Mouse (Mus musculus) thymus, adult 2 months (tissue): ENCODE measurements around the gene Dtymk. TPM values are rescaled to one million over a fixed set of nuclear protein-coding genes. Genes with fewer than 3 reads are reported as not detected.
"Not testable (repeated sequence)": the region's sequence is repeated elsewhere in the genome, so short reads cannot be mapped to it uniquely, and the experiment has no call there.

ENCODE experiments used
- DNase-seq: peaks from one replicate; pipeline ENCODE4 v3.0.0; 2021
- H3K27ac ChIP-seq: fragments of 200-500 bp; 2 replicates; pipeline ENCODE4 v1.5.1; 2012; ENCODE audit warnings: low read length, control low read depth; ENCODE audit not compliant: control insufficient read depth, insufficient read depth
- H3K27me3 ChIP-seq: fragments of 200-500 bp; 2 replicates; pipeline ENCODE4 v1.6.1; 2012; ENCODE audit warnings: mild to moderate bottlenecking, low read length, moderate library complexity, mixed read lengths; ENCODE audit not compliant: control insufficient read depth, insufficient read depth
- H3K36me3 ChIP-seq: fragments of 200-500 bp; 2 replicates; pipeline ENCODE4 v1.6.1; 2012; ENCODE audit warnings: mild to moderate bottlenecking, low read length, moderate library complexity; ENCODE audit not compliant: control insufficient read depth, insufficient read depth
- H3K4me1 ChIP-seq: fragments of 200-500 bp; replicated peaks from 2 replicates; pipeline ENCODE4 v1.6.1; 2012; ENCODE audit warnings: low read length; ENCODE audit not compliant: control insufficient read depth, insufficient read depth
- H3K4me3 ChIP-seq: fragments of 200-500 bp; 2 replicates; pipeline ENCODE4 v1.5.1; 2012; ENCODE audit warnings: mild to moderate bottlenecking, low read length, control low read depth, moderate library complexity; ENCODE audit not compliant: control insufficient read depth, insufficient read depth
- CTCF ChIP-seq: fragments of 200-500 bp; IDR thresholded peaks from 2 replicates; pipeline ENCODE4 v1.5.1; 2012; ENCODE audit warnings: mild to moderate bottlenecking, control low read depth, low read length, moderate library complexity, borderline replicate concordance; ENCODE audit not compliant: control insufficient read depth, poor library complexity, insufficient read depth; ENCODE audit errors: extremely low read depth
- POLR2A ChIP-seq: fragments of 200-500 bp; IDR thresholded peaks from 2 replicates; pipeline ENCODE4 v1.6.1; 2012; ENCODE audit warnings: mild to moderate bottlenecking, low read length, control low read depth, moderate library complexity; ENCODE audit not compliant: control insufficient read depth, poor library complexity, insufficient read depth; ENCODE audit errors: extremely low read depth
- WGBS: fragments of 180-500 bp; shearing (Covaris S2); methylation state at CpG from one replicate; pipeline ENCODE4 v1.1.7; 2018; 5-methylcytosine and 5-hydroxymethylcytosine counted together
- polyA plus RNA-seq: library from polyadenylated mRNA; depleted of rRNA; stranded (reverse); fragments of >200 nt; gene quantifications from 2 replicates; pipeline ENCODE4 v1.2.3, GENCODE M21; 2012; rRNA removed

The Dtymk gene
- polyA plus RNA-seq: 146 and 149 TPM in 2 replicates

- Histone ChIP-seq H3K27ac (peak within 1 kb of the TSS; percentile 91), H3K27me3 (no peaks in the 10 kb centered on the region), H3K4me1 (peaks cover 20% of the 10 kb centered on the region), H3K4me3 (peak within 1 kb of the TSS; percentile 95), H3K36me3 (peaks cover 6% of the 10 kb centered on the region; the same call in 1 of the 2 replicates)
- WGBS: 0% methylated on average over 42 of the region's 42 CpGs
- TF ChIP-seq POLR2A (peak; percentile 50), CTCF (peak; percentile 29; the same call in 1 of the 2 replicates)
- DNase-seq: peak; percentile 93
Measured at GRCm38 (mm10) chr1:93801741-93802238, at the start of gene Dtymk. TSS of gene Dtymk (minus strand) at chr1:93801934.

GRCm38 (mm10) chr1:93845766-93846366 is 44.1 kb upstream of the Dtymk start:
- not testable (repeated sequence) for H3K36me3 ChIP-seq, H3K27me3 ChIP-seq, H3K4me3 ChIP-seq, H3K27ac ChIP-seq, DNase-seq, H3K4me1 ChIP-seq
- WGBS: 90% methylated on average over 3 of the region's 3 CpGs

- 94% methylated on average over 8 of the region's 8 CpGs for WGBS
- H3K27me3 ChIP-seq, H3K36me3 ChIP-seq, DNase-seq, H3K4me1 ChIP-seq, H3K27ac ChIP-seq, H3K4me3 ChIP-seq: not testable (repeated sequence)
Measured at GRCm38 (mm10) chr1:93838569-93838968, 36.8 kb upstream of the Dtymk start.

DNA sequence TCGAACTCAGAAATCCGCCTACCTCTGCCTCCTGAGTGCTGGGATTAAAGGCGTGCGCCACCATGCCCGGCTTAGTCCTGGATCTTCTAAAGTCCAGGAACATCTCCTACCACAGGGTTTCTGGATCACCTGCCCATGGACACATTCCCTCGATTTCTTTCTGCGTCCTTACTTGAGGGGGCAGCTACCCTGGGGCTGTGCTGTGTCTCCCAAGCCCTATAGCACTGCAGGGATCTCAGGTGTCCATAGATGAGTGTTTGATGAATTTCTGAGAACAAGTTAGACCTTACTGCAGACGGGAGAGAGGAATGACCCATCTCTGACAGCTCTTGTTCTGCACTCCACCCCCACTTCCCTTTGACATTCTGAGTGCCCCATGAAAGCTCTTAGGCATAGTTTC is 35.6 kb upstream of the Dtymk start:
- no peak for TF ChIP-seq POLR2A
- no peak for TF ChIP-seq CTCF
- H3K4me3 ChIP-seq: no peak overlapping the region
- no peaks in the 10 kb centered on the region for H3K27me3 ChIP-seq
- peaks cover 6% of the 10 kb centered on the region; the same call in 1 of the 2 replicates for H3K36me3 ChIP-seq
- no peaks in the 10 kb centered on the region for H3K4me1 ChIP-seq
- no peak overlapping the region for H3K27ac ChIP-seq
- 98% methylated on average over 8 of the region's 8 CpGs for WGBS
- DNase-seq: no peak

DNA sequence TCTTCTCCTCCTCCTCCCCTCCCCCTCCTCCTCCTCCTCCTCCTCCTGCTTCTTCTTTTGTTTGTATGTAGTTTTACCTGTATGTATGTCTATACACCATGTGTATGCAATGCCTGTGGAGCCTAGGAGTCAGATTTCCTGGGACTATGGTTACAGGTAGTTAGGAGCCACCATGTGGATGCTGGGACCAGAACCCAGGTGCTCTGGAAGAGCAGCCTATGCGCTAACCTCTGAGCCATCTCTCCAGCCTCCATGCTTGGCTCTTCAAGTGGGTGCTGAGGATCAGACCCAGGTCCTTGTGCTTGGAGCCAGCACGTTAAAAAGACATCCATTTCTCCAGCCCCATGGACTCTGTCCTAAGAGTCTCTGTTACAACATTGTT is 34.8 kb upstream of the Dtymk start:
- H3K4me3 ChIP-seq: no peak overlapping the region

DNA sequence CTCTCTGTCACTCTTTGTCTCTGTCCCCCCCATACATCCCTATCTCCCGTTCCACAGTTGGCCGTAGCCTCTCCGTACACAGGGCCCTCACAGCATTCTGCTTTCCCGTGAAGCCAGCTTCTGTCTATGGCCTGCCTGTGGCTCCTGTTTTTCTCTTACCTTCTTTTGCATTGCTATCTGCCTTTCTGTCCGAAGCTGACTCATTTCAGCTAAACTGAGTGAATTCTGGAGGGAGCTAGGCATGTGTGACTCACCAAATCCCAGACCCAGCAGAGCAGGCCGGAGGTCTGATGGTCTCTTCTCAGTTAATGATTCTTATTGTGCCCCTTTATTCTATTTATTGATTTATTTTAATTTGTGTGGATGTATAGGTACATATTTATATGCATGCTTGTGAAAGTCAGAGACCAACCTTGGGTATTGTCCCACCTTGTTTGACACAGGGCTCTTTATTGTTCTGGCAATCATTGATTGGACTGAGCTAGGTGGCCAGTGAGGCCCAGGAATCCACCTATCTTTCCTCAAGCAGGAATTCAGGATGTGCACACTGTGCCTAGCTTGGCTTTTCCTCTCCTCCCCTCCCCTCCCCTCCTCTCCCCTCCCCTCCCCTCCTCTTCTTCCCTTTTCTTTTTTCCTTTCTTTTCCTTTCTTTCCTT is 34.3 kb upstream of the Dtymk start:
- no peak for DNase-seq
- H3K27ac ChIP-seq: no peak overlapping the region; the same call in 1 of the 2 replicates
- TF ChIP-seq POLR2A: no peak
- TF ChIP-seq CTCF: no peak
- no peaks in the 10 kb centered on the region for H3K4me1 ChIP-seq
- no peak overlapping the region for H3K4me3 ChIP-seq
- no peaks in the 10 kb centered on the region for H3K27me3 ChIP-seq
- H3K36me3 ChIP-seq: peaks cover 6% of the 10 kb centered on the region; the same call in 1 of the 2 replicates
- 96% methylated on average over 6 of the region's 6 CpGs for WGBS

More for the DNA sequence above, 34.8 kb upstream of the Dtymk start:
- no peaks in the 10 kb centered on the region for H3K4me1 ChIP-seq
- peaks cover 6% of the 10 kb centered on the region; the same call in 1 of the 2 replicates for H3K36me3 ChIP-seq
- 98% methylated on average over 2 of the region's 2 CpGs for WGBS
- TF ChIP-seq CTCF (no peak), POLR2A (no peak)
- DNase-seq: no peak
- H3K27me3 ChIP-seq: no peaks in the 10 kb centered on the region
- no peak overlapping the region for H3K27ac ChIP-seq

DNA sequence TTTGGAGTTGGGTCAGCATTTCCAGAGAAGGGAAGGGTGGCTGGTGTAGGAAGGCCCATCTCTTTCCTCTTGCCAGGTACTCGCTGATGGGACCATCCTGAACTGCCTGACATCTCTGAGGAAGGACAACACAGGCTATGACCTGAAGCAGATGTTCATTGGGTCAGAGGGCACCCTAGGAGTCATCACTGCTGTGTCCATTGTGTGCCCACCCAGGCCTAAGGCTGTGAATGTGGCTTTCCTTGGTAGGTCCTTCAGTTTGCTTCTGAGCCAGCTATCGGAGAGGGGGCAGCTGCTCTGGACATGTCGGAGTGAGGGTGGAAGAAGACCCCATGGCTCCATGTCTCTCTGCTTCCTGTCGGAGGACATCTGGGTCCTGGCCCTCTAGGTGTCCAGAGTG is 33.5 kb upstream of the Dtymk start:
- Histone ChIP-seq H3K4me3 (no peak overlapping the region), H3K27me3 (no peaks in the 10 kb centered on the region), H3K4me1 (no peaks in the 10 kb centered on the region), H3K27ac (no peak overlapping the region), H3K36me3 (peaks cover 6% of the 10 kb centered on the region; the same call in 1 of the 2 replicates)
- no peak for DNase-seq
- 100% methylated on average over 4 of the region's 4 CpGs for WGBS
- no peak for TF ChIP-seq CTCF
- no peak for TF ChIP-seq POLR2A
